Mouse (Mus musculus) gastrocnemius, postnatal 14 days (tissue): ENCODE data around the gene Dcaf6. TPM values are rescaled to one million over a fixed set of nuclear protein-coding genes. Genes with fewer than 3 reads are reported as not detected.

ENCODE experiments used
- DNase-seq: peaks from one replicate; pipeline ENCODE4 v3.0.0; 2021; ENCODE audit warnings: mixed read lengths
- intact Hi-C: fragments of 180-260 bp; cut with DNase I; formaldehyde crosslinking; loops from one replicate; pipeline ENCODE4 v1.15.1; 2025; ENCODE audit warnings: low total_unique reads
- total RNA-seq, 2 experiments: library from RNA; stranded (reverse); gene quantifications; 2 replicates each; pipeline ENCODE4 v1.2.3; 2021

Dcaf6 gene
- total RNA-seq, 2 experiments from 2014 or later: 138 to 160 TPM

DNA sequence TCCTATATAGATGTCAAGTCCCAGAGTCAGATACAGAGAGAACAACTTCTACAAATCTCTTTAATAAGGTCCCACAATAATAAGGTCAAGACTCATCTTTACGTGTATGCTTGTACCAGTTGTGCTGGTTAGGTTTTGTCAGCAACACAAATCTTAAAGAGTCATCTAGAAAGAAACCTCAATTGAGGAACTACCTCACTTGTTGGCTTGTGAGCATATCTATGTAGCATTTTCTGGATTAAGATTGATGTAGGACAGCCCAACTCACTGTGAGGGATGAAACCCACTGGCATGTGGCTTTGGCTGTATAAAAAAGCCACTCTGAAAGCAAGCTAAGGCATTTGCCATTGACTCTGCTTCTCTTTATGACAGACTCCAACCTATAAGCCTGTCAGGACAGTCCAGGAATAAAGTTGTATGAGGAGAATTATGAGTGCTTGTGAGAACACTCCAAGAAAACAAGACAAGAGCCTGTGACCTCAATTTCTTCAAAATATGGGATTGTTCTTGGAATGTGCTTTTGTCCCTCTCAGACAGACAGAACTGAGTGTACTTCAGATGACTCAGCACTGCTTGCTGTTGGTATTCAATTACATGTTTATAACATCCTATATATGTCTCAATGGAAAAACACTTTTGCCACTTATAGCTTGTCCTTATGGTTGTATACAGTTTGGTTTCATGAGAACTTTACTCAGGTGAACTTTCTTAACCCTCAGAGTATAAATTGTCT lies 21.8 kb downstream of the Dcaf6 start:
- intact Hi-C loops: no loop called here
- DNase-seq: no peak

- intact Hi-C loops: no loop called here
- DNase-seq: no peak
These were observed 27.4 kb downstream of the Dcaf6 start for GRCm38 (mm10) chr1:165432883-165433282.

- intact Hi-C loops: no loop called here
These were observed 34.0 kb downstream of the Dcaf6 start for GRCm38 (mm10) chr1:165426254-165426653.

GRCm38 (mm10) chr1:165421357-165421915 lies 38.8 kb downstream of the Dcaf6 start:
- DNase-seq: no peak
- intact Hi-C loops: no loop called here

More at GRCm38 (mm10) chr1:165426254-165426653, 34.0 kb downstream of the Dcaf6 start:
- no peak for DNase-seq

DNA sequence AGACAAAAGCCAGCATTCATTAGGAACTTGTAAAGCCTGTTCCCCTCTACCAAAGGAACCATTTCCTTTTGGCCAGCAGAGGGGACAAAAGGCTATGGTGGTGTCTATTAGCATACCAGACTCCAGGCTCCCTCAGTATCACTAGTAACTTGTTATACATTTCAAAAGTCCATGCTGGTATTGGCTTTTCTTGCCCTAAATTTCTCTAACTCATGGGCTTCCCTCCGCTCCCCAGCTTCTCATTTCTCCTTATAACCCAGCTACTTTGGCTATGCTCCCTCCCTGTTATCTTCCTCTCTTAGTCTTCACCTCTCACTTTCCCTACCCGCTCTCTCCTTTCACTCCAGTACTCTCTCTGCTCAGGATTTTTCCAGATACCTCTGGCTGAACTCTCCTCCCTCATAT lies 63.9 kb downstream of the Dcaf6 start:
- intact Hi-C loops: no loop called here
- no peak for DNase-seq

DNA sequence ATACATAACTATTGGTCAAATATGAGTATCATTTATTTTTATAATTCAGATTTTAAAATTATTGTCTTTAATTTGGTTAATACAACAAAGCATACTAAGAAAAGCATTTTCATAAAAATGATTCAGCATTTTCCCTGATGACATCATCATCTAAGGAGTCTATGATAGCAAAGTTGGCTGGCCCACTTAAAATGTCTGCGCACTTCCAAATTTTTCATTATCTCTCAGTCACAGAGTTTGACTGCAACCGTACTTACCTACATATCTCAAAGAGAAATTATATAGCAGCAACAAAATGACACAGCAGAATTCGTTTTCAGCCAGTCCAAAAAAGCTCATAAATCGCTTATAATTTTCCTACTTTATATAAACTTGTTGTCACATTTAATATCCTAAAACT lies 64.3 kb downstream of the Dcaf6 start:
- intact Hi-C loops: no loop called here
- no peak for DNase-seq

GRCm38 (mm10) chr1:165394836-165395235 lies 65.4 kb downstream of the Dcaf6 start:
- no peak for DNase-seq
- intact Hi-C loops: no loop called here

GRCm38 (mm10) chr1:165393033-165393432 lies 67.2 kb downstream of the Dcaf6 start:
- DNase-seq: no peak
- intact Hi-C loops: no loop called here

DNA sequence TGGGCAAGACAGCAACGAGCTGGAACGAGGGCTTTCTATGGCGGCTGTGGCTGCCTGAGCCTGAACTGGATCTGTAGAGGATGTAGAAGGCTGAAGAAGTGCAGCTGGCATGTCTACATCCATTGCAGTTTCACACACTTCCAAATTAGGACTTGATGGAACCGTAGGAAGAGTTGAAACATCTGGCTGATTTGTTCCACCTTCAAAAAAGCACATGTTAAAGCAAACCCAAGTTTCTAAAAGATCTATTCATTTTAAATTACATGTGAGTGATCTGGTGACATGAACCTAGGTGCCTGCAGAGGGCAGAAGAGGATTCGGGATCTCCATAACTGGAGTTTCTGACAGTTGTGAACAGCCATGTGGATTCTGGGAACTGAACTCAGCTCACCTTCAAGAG lies 71.6 kb downstream of the Dcaf6 start:
- peak; percentile 15 for DNase-seq
- intact Hi-C loops: loop anchor here (10.0 kb wide), 1 partner anchor 116 kb away; no protein-coding TSS in a partner anchor

GRCm38 (mm10) chr1:165386525-165386923 lies 73.8 kb downstream of the Dcaf6 start:
- intact Hi-C loops: loop anchor here (10.0 kb wide), 1 partner anchor 118 kb away; no protein-coding TSS in a partner anchor
- DNase-seq: no peak

- intact Hi-C loops: loop anchor here (10.0 kb wide), 1 partner anchor 119 kb away; no protein-coding TSS in a partner anchor
- no peak for DNase-seq
These were observed 74.3 kb downstream of the Dcaf6 start for GRCm38 (mm10) chr1:165385810-165386524.

GRCm38 (mm10) chr1:165373839-165374238 lies 86.4 kb downstream of the Dcaf6 start:
- no peak for DNase-seq
- intact Hi-C loops: no loop called here

DNA sequence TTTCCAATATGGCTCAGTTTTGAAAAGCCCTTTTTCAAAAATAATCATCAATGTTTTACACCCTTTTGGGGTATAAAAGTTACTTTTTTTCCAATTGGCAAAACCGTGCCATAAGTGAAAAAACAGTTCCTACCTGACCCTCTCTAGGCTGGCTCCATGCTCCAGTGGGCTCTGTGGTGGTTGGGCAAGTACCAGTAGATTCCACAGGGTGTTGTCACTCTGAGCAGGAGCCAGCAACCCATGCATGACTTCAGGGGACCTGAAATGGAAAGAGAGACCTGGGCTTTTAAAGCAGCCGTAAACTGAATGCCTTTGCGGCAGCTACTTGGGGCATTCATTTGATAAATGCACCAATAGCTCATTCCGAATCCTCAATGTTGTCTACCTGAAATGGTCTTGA lies 89.3 kb downstream of the Dcaf6 start:
- DNase-seq: no peak
- intact Hi-C loops: no loop called here

GRCm38 (mm10) chr1:165365057-165365456 lies 95.2 kb downstream of the Dcaf6 start:
- no peak for DNase-seq
- intact Hi-C loops: no loop called here

DNA sequence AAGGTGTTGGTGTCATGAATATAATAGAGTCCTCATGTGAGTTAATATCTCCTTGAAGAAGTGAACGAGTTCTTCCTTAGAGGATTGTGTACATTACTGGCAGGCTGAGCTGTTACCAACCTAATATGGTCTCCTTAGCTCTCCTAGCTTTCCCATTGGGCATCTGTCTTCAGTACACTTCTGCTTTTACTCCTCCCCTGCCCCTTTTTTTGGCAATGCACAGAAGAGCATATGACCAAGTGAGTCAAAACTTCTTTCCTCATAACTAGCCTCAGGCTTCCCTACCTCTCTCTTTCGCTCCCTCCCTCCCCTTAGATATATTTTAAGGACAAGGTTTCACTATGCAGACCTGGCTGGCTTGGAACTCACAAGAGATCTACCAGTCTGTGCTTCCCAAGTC lies 97.0 kb downstream of the Dcaf6 start:
- DNase-seq: no peak
- intact Hi-C loops: no loop called here

DNA sequence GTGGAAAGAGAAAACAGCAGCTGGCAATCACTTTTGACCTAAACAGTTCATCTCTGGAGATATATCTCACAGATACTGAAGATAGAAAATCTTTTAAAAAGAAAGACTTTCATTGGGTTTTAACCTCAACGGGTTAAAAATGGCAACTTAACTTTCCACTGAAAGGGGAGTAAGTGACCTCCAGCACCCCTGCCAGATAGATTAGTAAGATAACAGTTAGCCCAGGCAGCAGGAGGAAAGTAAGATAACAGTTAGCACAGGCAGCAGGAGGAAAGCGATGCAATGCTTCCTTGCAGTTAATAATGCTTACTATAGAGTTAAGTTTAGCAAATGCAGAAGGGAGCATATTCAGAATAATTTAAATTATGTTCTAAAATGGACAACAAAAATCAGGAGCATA lies 103.9 kb downstream of the Dcaf6 start:
- no peak for DNase-seq
- intact Hi-C loops: no loop called here

- no peak for DNase-seq
- intact Hi-C loops: no loop called here
These were observed 111.6 kb downstream of the Dcaf6 start for GRCm38 (mm10) chr1:165348627-165349026.

DNA sequence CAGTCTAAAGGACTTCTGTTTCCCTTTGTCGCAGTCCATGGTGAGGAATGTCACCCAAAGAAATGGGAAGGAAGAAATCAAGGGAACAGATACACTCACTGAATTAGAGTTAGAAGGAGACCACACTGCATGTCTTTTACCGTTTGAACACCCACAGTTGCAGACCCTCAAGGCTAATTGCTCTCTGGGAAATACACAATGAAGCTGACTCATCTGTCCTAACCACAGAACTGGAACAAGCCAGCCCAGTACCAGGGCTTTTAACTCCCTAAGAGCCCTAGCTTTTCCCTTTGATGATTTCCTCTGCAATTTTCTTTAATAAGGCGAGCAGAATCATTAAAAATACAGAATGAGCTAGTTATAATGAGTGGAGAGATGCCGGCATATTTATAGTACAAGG lies 115.8 kb downstream of the Dcaf6 start:
- no peak for DNase-seq
- intact Hi-C loops: no loop called here

DNA sequence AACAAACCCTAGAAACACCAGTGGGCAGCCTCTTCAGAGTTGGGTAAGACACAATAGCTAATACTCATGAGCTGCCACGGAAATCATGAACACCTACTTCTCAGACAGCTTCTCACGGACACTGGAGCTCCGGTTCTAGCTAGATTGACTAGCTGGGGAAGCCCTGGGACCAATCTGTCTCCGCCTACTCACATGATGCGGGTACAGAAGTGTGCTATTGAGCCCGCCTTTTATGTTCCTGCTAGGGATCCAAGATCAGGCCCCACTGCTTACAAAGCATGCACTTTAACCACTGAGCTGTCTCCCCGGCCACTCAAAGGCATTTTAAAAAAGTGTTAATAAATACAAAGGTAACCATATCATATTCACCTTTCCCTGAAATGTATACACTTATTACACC lies 118.1 kb downstream of the Dcaf6 start:
- intact Hi-C loops: no loop called here
- no peak for DNase-seq

- DNase-seq: no peak
- intact Hi-C loops: no loop called here
These were observed 127.5 kb downstream of the Dcaf6 start for GRCm38 (mm10) chr1:165332797-165333196.

- no peak for DNase-seq
These were observed 129.4 kb downstream of the Dcaf6 start for GRCm38 (mm10) chr1:165330859-165331258.

More at GRCm38 (mm10) chr1:165330859-165331258, 129.4 kb downstream of the Dcaf6 start:
- intact Hi-C loops: no loop called here
